Mouse (Mus musculus): ENCODE data around the gene Tpcn1.

DNA sequence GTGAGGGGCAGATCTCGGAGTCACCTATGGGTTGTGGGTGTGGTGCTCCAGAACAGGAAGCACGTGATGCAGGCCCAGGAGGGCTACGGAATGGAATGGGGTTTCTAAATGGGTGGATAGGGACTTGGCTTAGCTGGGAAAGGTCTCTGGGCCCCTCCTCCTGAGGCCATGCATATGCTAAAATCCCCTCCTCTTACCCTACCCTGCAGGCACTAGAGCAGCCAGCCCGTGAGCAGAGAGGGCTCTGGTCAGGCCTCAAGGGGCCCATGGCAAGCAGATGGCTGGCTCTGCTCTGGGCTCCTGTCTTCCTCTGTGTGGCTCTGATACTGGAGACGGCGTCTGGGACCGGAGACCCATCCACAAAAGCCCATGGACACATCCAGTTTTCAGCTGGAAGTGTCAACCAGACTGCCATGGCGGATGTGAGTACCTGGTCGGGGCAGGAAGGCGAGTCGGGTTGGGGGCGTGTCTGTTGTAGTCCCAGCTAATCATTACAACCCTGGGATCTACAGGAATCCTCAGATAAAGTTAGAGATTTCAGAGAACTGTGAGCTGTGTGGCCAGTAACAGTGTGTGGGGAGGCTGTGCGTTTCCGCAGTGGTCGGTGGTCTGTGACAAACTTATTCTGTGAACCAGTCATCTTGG is 75.4 kb downstream of the Tpcn1 start:
- no peak for TF ChIP-seq CTCF (IDR thresholded peaks at IDR 0.05; ENCODE audit: low read depth, low read length)
- no peak for TF ChIP-seq POLR2A (IDR thresholded peaks at IDR 0.05; ENCODE audit: borderline replicate concordance, low read depth, low read length)
